Mouse (Mus musculus): ENCODE data around the gene Apba3.

Gene Apba3

DNA sequence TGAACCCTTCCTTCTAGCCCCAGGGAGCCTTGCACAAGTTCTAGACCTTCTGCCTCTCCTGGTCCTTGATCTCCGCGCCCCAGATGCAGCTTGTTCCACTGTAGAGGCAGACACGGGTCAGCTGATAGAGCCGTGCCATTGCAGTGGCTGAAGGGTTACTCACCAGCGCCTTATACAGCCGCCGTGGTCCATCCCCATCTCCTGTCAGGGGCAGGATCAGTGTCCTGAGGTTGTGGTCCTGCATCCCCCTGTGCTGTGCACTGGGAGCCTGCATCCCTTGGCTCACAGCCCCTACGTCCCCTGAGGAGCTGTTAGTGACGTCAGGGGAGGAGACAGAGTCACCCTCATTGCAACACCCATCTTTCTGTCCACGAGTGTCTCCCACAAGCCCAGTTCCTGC is 36.5 kb downstream of the Apba3 start:
- ChIA-PET CTCF (interaction anchor here in 3 of 4 experiments (0.6 to 8.6 kb wide), 6 partner anchors 11 to 247 kb away, joined by 3 to 263 read pairs (median 16); partner anchors contain the start of genes Pip5k1c (in 3 of the 3) and Tjp3 (in 2 of the 3)), POLR2A (interaction anchor here (0.6 to 8.6 kb wide), 14 partner anchors 8 to 247 kb away, joined by 3 to 79 read pairs (median 4); partner anchors contain the start of genes Cactin (in 3 of the 4), Pip5k1c (in 2 of the 4) and Tjp3 (in 2 of the 4))

DNA sequence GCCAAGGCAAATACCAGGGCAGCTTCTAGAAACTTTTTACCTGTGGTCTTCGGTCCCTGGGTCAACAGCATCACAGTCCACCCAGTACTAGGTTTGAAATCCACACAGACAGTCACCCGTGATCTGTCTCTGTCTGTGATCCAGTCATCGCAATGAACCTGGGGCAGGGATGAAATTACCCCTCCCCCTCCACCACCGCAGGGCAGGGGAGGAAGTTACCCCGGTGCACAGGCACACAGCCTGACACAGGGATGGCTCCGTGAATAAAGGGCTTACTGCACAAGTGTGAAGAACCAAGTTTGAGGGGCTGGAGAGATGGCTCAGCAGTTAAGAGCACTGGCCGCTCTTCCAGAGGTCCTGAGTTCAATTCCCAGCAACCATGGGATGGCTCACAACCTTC is 37.0 kb downstream of the Apba3 start:
- POLR2A ChIA-PET, result interaction anchor here (0.6 to 8.6 kb wide), 13 partner anchors 9 to 246 kb away, joined by 3 to 79 read pairs (median 7); partner anchors contain the start of genes Pip5k1c (in 3 of the 4), Cactin (in 2 of the 4) and Tjp3 (in 2 of the 4)
- CTCF ChIA-PET, result interaction anchor here in 3 of 4 experiments (2.7 to 8.6 kb wide), 4 partner anchors 11 to 17 kb away, joined by 20 to 263 read pairs (median 66); partner anchors contain the start of genes Pip5k1c (in 2 of the 3), Tjp3 (in 2 of the 3) and Cactin (in 1 of the 3)

DNA sequence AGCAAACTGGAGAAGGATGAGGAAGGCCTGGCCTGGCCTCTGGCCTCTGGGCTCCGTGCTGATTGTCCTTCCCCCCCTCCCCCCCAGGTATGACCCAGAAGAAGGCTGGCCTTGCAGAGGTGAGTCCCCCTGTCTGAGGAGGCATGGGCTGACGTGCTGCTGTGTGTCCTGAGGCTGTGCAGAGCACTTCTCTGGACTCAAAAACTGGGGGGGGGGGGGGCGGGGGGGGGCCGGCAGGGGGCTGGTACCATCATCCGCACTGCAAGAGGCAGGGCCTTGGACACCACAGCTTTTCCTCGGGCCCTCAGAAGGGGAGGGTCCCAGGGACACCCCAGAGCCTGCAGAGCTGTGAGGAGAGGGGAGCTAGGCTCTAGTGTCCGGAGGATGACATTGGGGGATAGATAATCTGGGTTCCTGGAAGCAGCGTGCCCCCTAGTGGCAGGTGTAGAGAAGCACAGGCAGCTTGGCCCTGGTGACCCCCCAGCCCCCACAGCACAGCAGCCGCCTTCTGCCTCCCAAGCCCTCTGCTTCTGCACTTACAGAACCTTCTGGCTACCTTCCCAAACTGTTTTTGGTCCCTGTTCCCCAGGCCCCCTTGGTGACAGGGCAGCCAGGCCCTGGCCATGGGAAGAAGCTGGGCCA is 38.0 kb downstream of the Apba3 start:
- CTCF ChIA-PET, result interaction anchor here (0.5 to 8.6 kb wide), 88 partner anchors 8 to 881 kb away, joined by 3 to 263 read pairs (median 4); partner anchors contain the start of genes Pip5k1c (in 4 of the 4), Cactin (in 3 of the 4), Tjp3 (in 3 of the 4) and Hmg20b (in 2 of the 4)
- POLR2A ChIA-PET, result interaction anchor here (0.7 to 8.6 kb wide), 34 partner anchors 9 to 718 kb away, joined by 3 to 79 read pairs (median 4); partner anchors contain the start of genes Cactin (in 4 of the 4), Pip5k1c (in 4 of the 4) and Tjp3 (in 2 of the 4)

DNA sequence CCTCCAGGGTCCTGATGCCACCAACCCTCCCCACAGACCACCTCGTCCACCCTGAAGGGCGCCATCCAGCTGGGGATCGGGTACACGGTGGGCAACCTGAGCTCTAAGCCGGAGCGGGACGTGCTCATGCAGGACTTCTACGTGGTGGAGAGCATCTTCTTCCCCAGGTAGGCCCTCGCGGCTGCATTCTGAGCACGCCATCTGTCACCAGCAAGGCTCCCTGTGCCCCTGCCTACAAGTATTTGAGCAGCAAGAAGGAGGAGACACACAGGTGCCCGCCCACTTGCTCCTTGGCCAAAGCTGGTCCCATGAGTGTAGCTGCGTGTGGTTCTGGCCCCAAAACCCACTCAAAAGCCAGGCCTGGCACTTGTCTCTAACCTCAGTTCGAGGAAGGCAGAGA is 38.9 kb downstream of the Apba3 start:
- CTCF ChIA-PET, result interaction anchor here (0.7 to 8.6 kb wide), 58 partner anchors 8 to 882 kb away, joined by 3 to 263 read pairs (median 5); partner anchors contain the start of genes Pip5k1c (in 4 of the 4), Cactin (in 3 of the 4), Tjp3 (in 3 of the 4) and Hmg20b (in 2 of the 4)

DNA sequence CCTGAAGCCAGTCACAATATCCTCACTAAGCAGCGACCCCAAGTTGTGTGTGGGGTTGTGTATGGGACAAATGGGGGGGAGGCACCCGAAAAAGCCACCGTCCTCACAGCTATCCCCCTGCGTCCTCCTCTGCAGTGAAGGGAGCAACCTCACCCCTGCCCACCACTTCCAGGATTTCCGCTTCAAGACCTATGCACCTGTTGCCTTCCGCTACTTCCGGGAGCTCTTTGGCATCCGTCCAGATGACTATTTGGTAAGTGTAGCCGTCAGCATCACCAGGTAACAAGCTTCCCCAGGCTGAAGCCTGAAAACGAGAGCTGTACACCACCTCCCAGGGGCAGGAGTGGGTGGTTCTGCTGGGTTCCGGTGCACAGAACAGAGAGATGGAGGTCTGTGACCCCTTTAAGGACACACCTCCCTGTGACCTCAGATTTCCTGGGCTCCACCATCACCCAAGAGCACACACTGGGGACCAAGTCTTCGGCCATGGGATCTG is 39.5 kb downstream of the Apba3 start:
- POLR2A ChIA-PET, result interaction anchor here (0.6 to 8.6 kb wide), 15 partner anchors 10 to 201 kb away, joined by 3 to 79 read pairs (median 6); partner anchors contain the start of genes Cactin (in 3 of the 4), Pip5k1c (in 2 of the 4) and Tjp3 (in 1 of the 4)
- CTCF ChIA-PET, result interaction anchor here (0.7 to 8.6 kb wide), 21 partner anchors 8 to 85 kb away, joined by 3 to 263 read pairs (median 9); partner anchors contain the start of genes Pip5k1c (in 3 of the 4), Tjp3 (in 2 of the 4), Cactin (in 1 of the 4) and Gipc3 (in 1 of the 4)

More for the DNA sequence above, 38.9 kb downstream of the Apba3 start:
- POLR2A ChIA-PET, result interaction anchor here (0.7 to 8.6 kb wide), 26 partner anchors 8 to 201 kb away, joined by 3 to 79 read pairs (median 5); partner anchors contain the start of genes Pip5k1c (in 4 of the 4), Cactin (in 3 of the 4) and Tjp3 (in 2 of the 4)

DNA sequence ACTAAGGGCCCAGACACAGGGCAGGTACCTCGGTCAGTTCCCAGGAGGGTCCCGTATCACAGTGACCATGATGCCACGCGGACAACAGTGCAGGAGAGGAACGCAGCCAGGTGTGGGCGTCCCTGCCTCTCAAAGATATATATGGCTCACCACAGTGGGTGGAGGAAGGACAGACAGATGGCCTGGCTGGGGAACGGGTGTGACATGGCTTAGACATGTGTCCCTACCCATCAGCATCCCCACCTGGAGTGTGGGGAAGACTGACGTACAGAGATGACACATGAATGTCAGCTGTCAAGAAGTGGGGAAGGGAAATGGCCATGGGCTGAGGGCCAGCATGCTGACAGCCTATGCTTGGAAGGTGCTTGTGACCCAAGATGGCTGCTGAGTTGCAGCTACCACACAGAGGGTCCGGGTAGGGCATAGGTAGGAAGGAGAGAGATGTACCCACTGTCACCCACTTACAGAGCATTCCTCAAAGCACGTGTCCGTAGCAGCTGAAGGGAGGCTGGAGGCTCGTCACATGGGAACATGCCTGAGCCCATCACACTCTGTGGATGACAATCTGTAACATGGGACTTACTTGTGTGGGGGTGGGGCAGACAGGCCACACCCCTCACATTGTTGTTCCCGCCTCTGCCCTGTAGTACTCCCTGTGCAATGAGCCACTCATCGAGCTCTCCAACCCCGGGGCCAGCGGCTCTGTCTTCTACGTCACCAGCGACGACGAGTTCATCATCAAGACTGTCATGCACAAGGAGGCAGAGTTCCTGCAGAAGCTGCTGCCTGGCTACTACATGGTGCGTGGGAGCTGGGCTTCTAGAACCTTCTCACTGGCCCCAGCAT is 40.3 kb downstream of the Apba3 start:
- CTCF ChIA-PET, result interaction anchor here (0.5 to 8.6 kb wide), 13 partner anchors 9 to 109 kb away, joined by 3 to 263 read pairs (median 5); partner anchors contain the start of genes Tjp3 (in 3 of the 4), Pip5k1c (in 2 of the 4) and Cactin (in 1 of the 4)
- POLR2A ChIA-PET, result interaction anchor here (0.6 to 8.6 kb wide), 10 partner anchors 9 to 42 kb away, joined by 3 to 79 read pairs (median 5); partner anchors contain the start of genes Pip5k1c (in 3 of the 4), Cactin (in 2 of the 4) and Tjp3 (in 1 of the 4)

DNA sequence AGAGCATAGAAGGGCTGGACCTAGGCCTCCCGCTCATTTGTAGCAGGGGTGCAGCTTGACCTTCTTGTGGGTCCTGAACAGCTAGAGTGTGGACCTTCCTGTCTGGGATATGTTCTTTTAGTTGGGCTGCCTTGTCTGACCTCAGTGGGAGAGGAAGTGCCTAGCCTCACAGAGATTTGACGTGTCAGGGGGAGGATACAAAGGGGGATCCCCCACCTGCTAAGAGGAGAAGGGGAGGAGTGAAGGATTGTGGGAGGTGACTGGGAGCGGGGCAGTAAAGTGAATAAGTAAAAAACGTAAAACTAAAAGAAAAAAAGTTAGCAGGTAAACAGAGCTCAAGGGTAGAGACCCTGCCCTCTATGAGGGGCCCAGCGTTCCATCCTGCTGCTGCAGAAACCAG is 42.8 kb downstream of the Apba3 start:
- POLR2A ChIA-PET, result interaction anchor here in 2 of 4 experiments (1.5 to 9.8 kb wide), 4 partner anchors 11 to 16 kb away, joined by 6 to 85 read pairs (median 10); partner anchors contain the start of genes Cactin (in 2 of the 2), Pip5k1c (in 1 of the 2) and Tjp3 (in 1 of the 2)
- CTCF ChIA-PET, result interaction anchor here in 1 of 4 experiments (1.2 to 3.4 kb wide), 3 partner anchors 17 to 32 kb away, joined by 3 to 14 read pairs (median 4); partner anchors contain the start of genes Pip5k1c and Tjp3

DNA sequence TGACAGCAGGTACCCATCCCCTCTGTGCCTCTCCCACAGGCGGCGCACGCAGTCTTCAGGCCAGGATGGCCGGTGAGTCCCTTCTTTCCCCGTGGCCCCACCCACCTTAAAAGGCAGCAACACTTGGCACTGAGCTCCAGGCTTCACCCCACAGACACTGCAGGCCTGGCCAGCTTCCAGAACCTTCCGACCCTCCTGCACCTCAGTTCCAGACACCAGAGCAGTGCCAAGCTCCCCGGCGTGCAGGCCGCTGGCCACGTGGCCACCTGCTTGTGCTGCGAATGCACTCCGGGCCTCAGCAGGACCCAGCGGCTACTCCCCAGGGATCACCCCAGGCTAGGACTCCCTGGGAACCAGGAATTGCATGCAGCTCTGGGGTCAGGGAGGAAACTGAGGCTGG is 46.8 kb downstream of the Apba3 start:
- ChIA-PET CTCF (interaction anchor here in 2 of 4 experiments (0.6 to 1.7 kb wide), 3 partner anchors 8 to 50 kb away, joined by 3 to 10 read pairs (median 3); no protein-coding TSS in a partner anchor), POLR2A (interaction anchor here in 3 of 4 experiments (0.9 to 9.8 kb wide), 5 partner anchors 8 to 21 kb away, joined by 3 to 85 read pairs (median 3); partner anchors contain the start of genes Pip5k1c (in 3 of the 3) and Tjp3 (in 1 of the 3))

DNA sequence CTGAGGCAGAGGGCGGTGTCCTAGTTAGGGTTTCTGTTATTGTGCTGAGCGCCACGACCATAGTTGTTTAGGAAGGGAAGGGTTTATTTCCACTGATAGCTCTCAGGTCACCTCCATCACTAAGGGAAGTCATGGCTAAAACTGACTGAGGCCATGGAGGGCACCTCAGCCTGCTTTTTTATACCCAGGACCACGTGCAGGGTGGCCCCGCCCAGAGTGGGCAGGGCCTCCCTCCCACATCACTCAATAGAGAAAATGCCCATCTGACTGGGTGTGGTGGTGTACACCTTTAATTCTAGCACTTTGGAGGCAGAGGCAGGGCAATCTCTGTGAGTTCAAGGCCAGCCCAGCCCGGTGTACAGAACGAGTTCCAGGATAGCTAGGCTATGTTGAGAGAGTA is 47.4 kb downstream of the Apba3 start:
- CTCF ChIA-PET, result interaction anchor here in 3 of 4 experiments (0.6 to 4.5 kb wide), 5 partner anchors 8 to 50 kb away, joined by 3 to 85 read pairs (median 3); partner anchors contain the start of genes Pip5k1c (in 1 of the 3) and Tjp3 (in 1 of the 3)
- POLR2A ChIA-PET, result interaction anchor here in 3 of 4 experiments (1.0 to 9.8 kb wide), 6 partner anchors 9 to 123 kb away, joined by 3 to 85 read pairs (median 4); partner anchors contain the start of genes Pip5k1c (in 2 of the 3) and Tjp3 (in 1 of the 3)

DNA sequence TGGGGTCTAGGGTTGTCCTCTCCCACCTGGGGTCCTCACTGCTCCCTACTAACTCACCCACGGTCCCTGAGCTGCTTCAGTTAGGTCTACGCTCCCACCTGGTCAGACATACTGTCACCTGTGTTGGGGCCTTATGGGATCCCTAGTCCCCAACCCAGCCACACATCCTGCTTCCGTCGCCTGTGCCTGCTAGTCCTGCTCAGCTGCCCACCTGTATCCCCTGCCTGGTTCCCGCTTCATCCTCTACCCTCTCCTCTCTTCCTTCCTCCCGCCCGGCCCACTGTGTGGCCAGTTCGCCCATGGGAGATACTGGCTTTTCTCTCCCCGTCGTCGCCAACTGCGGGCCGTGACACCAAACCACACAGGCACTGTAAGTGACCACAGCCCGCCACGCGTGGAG is 48.8 kb downstream of the Apba3 start:
- ChIA-PET CTCF (interaction anchor here in 3 of 4 experiments (0.9 to 4.5 kb wide), 5 partner anchors 10 to 23 kb away, joined by 3 to 85 read pairs (median 6); partner anchors contain the start of genes Pip5k1c (in 2 of the 3) and Tjp3 (in 1 of the 3)), POLR2A (interaction anchor here in 3 of 4 experiments (0.6 to 9.8 kb wide), 7 partner anchors 9 to 191 kb away, joined by 4 to 85 read pairs (median 12); partner anchors contain the start of genes Pip5k1c (in 1 of the 3) and Tjp3 (in 1 of the 3))

DNA sequence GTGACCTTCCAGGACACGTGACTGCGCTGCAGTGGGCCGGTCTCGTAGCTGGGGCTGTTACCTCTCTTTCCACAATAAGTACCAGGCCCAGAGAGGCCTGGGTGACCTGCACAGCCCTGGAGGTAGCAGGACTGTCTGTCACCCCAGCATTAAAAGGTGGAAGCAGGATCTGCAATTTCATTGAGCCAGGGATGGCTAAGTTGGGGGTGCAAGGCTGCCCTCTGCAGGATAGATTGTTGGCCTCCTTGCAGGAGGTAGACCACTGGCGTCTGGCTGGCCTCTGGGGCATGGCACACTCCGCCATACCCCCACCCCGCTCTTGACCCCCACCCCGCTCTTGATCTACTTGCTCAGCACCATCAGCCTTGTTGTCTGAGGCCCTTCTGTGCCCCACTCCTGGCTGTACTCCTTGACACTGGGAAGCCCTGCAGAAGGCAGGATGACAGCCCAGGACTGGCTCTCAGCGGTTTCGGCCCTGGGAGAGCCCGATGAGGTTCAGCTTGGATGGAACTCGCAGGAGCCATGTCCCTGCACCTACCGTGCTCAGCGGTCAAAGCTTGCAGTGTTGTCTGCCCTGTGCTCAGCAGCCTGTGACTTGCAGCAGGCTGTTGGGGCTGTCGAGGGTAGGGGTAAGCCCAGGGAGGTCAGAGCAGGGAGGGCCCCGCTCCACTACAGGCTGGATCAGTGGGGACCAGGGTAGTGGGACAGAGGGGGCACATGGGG is 49.7 kb downstream of the Apba3 start:
- POLR2A ChIA-PET, result interaction anchor here in 3 of 4 experiments (0.6 to 9.8 kb wide), 51 partner anchors 9 to 1306 kb away, joined by 3 to 85 read pairs (median 4); partner anchors contain the start of genes Pip5k1c (in 3 of the 3), Tjp3 (in 2 of the 3), 1190007I07Rik (in 1 of the 3) and Csnk1g2 (in 1 of the 3)
- CTCF ChIA-PET, result interaction anchor here (0.6 to 4.5 kb wide), 39 partner anchors 9 to 355 kb away, joined by 3 to 85 read pairs (median 4); partner anchors contain the start of genes Pip5k1c (in 4 of the 4), Tjp3 (in 3 of the 4), Celf5 (in 2 of the 4) and Atcay (in 1 of the 4)

DNA sequence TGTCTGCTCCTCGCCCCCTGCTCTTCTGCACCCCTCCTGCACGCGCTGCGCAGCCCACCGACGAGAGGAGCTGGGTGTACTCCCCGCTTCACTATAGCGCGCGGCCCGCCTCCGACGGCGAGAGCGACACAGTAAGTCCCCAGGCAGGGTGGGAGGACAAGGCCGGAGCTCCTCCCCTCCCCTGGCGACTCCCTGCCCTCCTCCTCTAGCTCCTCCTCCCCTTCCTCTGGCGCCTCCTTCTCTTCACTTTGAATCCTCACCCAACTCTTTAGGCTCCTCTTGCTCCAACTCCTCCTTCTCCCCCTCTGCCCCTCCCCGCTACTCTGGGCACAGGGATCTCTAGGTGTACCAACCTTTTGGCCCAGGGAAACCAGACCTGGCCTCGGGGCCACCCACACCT is 50.5 kb downstream of the Apba3 start:
- POLR2A ChIA-PET, result interaction anchor here in 3 of 4 experiments (0.6 to 9.8 kb wide), 60 partner anchors 9 to 1306 kb away, joined by 3 to 85 read pairs (median 4); partner anchors contain the start of genes Pip5k1c (in 3 of the 3), Tjp3 (in 2 of the 3), 1190007I07Rik (in 1 of the 3) and 4930404N11Rik (in 1 of the 3)
- CTCF ChIA-PET, result interaction anchor here (0.5 to 4.5 kb wide), 44 partner anchors 10 to 356 kb away, joined by 3 to 85 read pairs (median 4); partner anchors contain the start of genes Pip5k1c (in 4 of the 4), Tjp3 (in 3 of the 4), Celf5 (in 2 of the 4) and Atcay (in 1 of the 4)

DNA sequence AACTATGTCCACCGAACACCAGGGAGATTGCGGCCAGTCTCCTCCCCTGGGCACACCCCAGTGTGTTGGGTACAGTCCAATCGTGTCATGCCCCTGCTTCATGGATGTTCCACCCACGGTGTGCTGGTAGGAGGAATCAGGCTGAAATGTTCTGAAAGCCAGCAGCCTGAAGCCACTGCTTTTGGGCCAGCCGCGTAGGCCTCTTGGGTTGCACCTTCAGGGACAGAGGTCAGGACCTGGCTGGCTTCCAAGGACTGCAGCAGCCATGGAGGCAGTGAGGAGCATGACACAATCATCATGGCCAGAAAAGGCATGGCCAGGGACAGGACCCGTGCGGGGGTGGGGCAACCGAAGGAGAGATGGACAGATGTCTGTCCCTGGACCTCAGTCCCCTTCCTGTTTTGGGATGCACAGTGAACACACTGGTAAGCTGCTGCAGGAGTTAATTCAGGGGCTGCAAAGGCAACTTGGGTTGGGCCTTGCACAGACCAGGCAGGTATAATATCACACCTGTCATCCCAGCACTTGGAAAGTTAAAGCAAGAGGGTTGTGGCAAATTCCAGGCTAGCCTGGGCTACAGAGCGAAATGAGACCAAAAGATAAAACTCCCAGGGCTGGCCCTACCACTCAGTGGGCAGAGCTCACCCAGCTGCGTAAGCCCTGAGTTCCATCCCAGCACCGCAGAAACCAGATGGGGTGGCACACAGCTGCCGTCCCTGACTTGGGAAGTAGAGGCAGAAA is 52.0 kb downstream of the Apba3 start:
- CTCF ChIA-PET, result interaction anchor here in 2 of 4 experiments (1.0 to 4.5 kb wide), 6 partner anchors 13 to 29 kb away, joined by 3 to 85 read pairs (median 24); partner anchors contain the start of genes Pip5k1c (in 2 of the 2) and Tjp3 (in 1 of the 2)

DNA sequence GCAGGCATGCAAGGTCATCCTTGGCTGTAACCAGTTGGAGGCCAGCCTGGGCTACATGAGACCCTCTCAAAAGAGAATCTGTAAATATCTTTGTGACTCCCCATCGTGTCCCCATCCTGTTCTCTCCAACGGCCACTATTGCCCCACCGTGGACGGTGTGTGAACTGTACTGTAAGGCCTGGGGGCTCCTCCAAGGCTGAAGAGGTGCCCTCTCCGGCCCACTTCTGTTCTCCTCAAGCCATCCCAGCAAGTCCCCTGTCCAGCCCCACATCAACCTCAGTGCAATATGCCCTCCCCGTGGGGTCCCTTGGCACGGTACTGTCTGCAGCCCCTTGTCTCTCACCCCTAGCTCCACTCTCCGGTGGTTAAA is 52.6 kb downstream of the Apba3 start:
- CTCF ChIA-PET, result interaction anchor here in 2 of 4 experiments (1.0 to 2.9 kb wide), 6 partner anchors 22 to 78 kb away, joined by 3 to 57 read pairs (median 18); partner anchors contain the start of genes Pip5k1c (in 2 of the 2) and Tjp3 (in 1 of the 2)
- POLR2A ChIA-PET, result interaction anchor here in 3 of 4 experiments (1.0 to 3.3 kb wide), 22 partner anchors 9 to 126 kb away, joined by 3 to 89 read pairs (median 14); partner anchors contain the start of genes Pip5k1c (in 3 of the 3), Tjp3 (in 2 of the 3), Apba3 (in 1 of the 3) and Gipc3 (in 1 of the 3)

More for the DNA sequence above, 52.0 kb downstream of the Apba3 start:
- POLR2A ChIA-PET, result interaction anchor here in 2 of 4 experiments (1.0 to 9.8 kb wide), 14 partner anchors 13 to 125 kb away, joined by 3 to 89 read pairs (median 19); partner anchors contain the start of genes Pip5k1c (in 2 of the 2), Tjp3 (in 2 of the 2), Apba3 (in 1 of the 2) and Mrpl54 (in 1 of the 2)

All from embryonic stem cell, embryonic (primary cell).